In genomic region chr5:53555929-53556328, GRCm38 (mm10) we compare ENCODE assay signal across 18 mouse cellular contexts.
"Had no signal": no experiment of that assay in that cellular context is flagged by ENCODE, and none has a peak within 500 bp of the region (broad histone marks: within the 10 kb centered on the region; RNA-seq: fewer than 3 reads in every experiment).

No protein-coding gene starts in this region.

- DNase-seq: lung, embryonic 14.5 days; lung, postnatal 10 days; lung, postnatal 4 days; midbrain, embryonic 14.5 days; retina, postnatal 1 day; right cerebral cortex, adult 18-20 months; right cerebral cortex, postnatal 25 days; right cerebral cortex, postnatal 4 days; spleen, adult 18-20 months; thymus, adult 18-20 months; thymus, postnatal 14 days; thymus, postnatal 36 days had no signal

- H3K27ac ChIP-seq: midbrain, embryonic 10.5 days; midbrain, embryonic 12.5 days; neural tube, embryonic 13.5 days; neural tube, embryonic 15.5 days had no signal

- ATAC-seq: midbrain, embryonic 16.5 days had no signal

- H3K9me3 ChIP-seq: midbrain, embryonic 10.5 days; midbrain, embryonic 12.5 days; neural tube, embryonic 13.5 days; neural tube, embryonic 15.5 days had no signal

- H3K4me1 ChIP-seq: midbrain, embryonic 12.5 days; neural tube, embryonic 13.5 days; neural tube, embryonic 15.5 days had no signal

- H3K4me2 ChIP-seq: lung, embryonic 14.5 days; midbrain, embryonic 12.5 days; neural tube, embryonic 13.5 days; neural tube, embryonic 15.5 days had no signal

- H3K36me3 ChIP-seq: midbrain, embryonic 10.5 days; midbrain, embryonic 12.5 days; neural tube, embryonic 13.5 days; neural tube, embryonic 15.5 days had no signal

- H3K4me3 ChIP-seq: midbrain, embryonic 10.5 days; midbrain, embryonic 12.5 days; myocyte; neural tube, embryonic 13.5 days; neural tube, embryonic 15.5 days had no signal

- H3K27me3 ChIP-seq: midbrain, embryonic 12.5 days; neural tube, embryonic 13.5 days; neural tube, embryonic 15.5 days had no signal

- H3K9ac ChIP-seq: lung, embryonic 14.5 days; midbrain, embryonic 12.5 days; neural tube, embryonic 13.5 days; neural tube, embryonic 15.5 days had no signal
